Mouse (Mus musculus) olfactory bulb, adult 2 months (tissue): ENCODE measurements around the gene P2ry6. TPM values are rescaled to one million over a fixed set of nuclear protein-coding genes. Genes with fewer than 3 reads are reported as not detected.

Source experiments
- H3K27ac ChIP-seq: fragments of 200-500 bp; 2 replicates; pipeline ENCODE4 v1.5.1; 2012; ENCODE audit warnings: low read depth, low read length; ENCODE audit not compliant: insufficient read depth
- H3K4me1 ChIP-seq: fragments of 200-500 bp; 2 replicates; pipeline ENCODE4 v1.6.1; 2012; ENCODE audit warnings: low read length; ENCODE audit not compliant: control insufficient read depth, insufficient read depth
- H3K4me3 ChIP-seq: fragments of 200-500 bp; 2 replicates; pipeline ENCODE4 v1.5.1; 2012; ENCODE audit warnings: mild to moderate bottlenecking, low read depth, low read length, moderate library complexity; ENCODE audit not compliant: insufficient read depth
- CTCF ChIP-seq: fragments of 200-500 bp; IDR thresholded peaks from 2 replicates; pipeline ENCODE4 v1.5.1; 2012; ENCODE audit warnings: low read depth, mild to moderate bottlenecking, low read length, moderate library complexity; ENCODE audit not compliant: insufficient read depth
- POLR2A ChIP-seq: fragments of 200-500 bp; IDR thresholded peaks from 2 replicates; pipeline ENCODE4 v1.6.1; 2012; ENCODE audit warnings: mild to moderate bottlenecking, low read depth, low read length, moderate library complexity; ENCODE audit not compliant: insufficient read depth
- WGBS: fragments of 180-500 bp; shearing (Covaris S2); methylation state at CpG from one replicate; pipeline ENCODE4 v1.1.7; 2018; 5-methylcytosine and 5-hydroxymethylcytosine counted together
- polyA plus RNA-seq: library from polyadenylated mRNA; stranded (reverse); fragments of >200 nt; gene quantifications from 2 replicates; pipeline ENCODE4 v1.2.4, GENCODE M21; 2012; ENCODE audit warnings: low replicate concordance; ENCODE audit not compliant: missing spikeins, insufficient read depth, insufficient read length

The P2ry6 gene
- polyA plus RNA-seq = not detected in 2 replicates

- H3K27ac ChIP-seq = no peak within 1 kb of the TSS
- TF ChIP-seq CTCF (no peak), POLR2A (no peak)
- WGBS = 7% methylated on average over 36 of the region's 36 CpGs
- H3K4me1 ChIP-seq = peaks cover 8% of the 10 kb centered on the region
- no peak within 1 kb of the TSS for H3K4me3 ChIP-seq
Observed at GRCm38 (mm10) chr7:100974135-100974903, at the start of gene P2ry6. Gene P2ry6, minus strand, starts transcription at chr7:100974649.

GRCm38 (mm10) chr7:101017492-101017891 is 43.0 kb upstream of the P2ry6 start:
- no peak overlapping the region for H3K27ac ChIP-seq

GRCm38 (mm10) chr7:101017021-101017461 is 42.6 kb upstream of the P2ry6 start:
- WGBS = 51% methylated on average over 7 of the region's 7 CpGs

More at GRCm38 (mm10) chr7:101017492-101017891, 43.0 kb upstream of the P2ry6 start:
- WGBS = 22% methylated on average over 6 of the region's 6 CpGs
- Histone ChIP-seq H3K4me3 (no peak overlapping the region), H3K4me1 (peaks cover 15% of the 10 kb centered on the region)
- TF ChIP-seq POLR2A (no peak), CTCF (no peak)

GRCm38 (mm10) chr7:101014985-101015384 is 40.5 kb upstream of the P2ry6 start:
- TF ChIP-seq POLR2A (no peak), CTCF (no peak)
- Histone ChIP-seq H3K27ac (no peak overlapping the region), H3K4me1 (peaks cover 25% of the 10 kb centered on the region), H3K4me3 (no peak overlapping the region)
- WGBS = 84% methylated on average over 1 of the region's 1 CpGs

More at GRCm38 (mm10) chr7:101017021-101017461, 42.6 kb upstream of the P2ry6 start:
- no peak overlapping the region for H3K27ac ChIP-seq
- no peak overlapping the region for H3K4me3 ChIP-seq
- peaks cover 18% of the 10 kb centered on the region for H3K4me1 ChIP-seq
- TF ChIP-seq POLR2A (no peak), CTCF (no peak)

- H3K4me3 ChIP-seq = no peak overlapping the region
- 75% methylated on average over 9 of the region's 9 CpGs for WGBS
- no peak for TF ChIP-seq POLR2A
- no peak for TF ChIP-seq CTCF
- peaks cover 25% of the 10 kb centered on the region for H3K4me1 ChIP-seq
- H3K27ac ChIP-seq = no peak overlapping the region
Observed at GRCm38 (mm10) chr7:101014041-101014440, 39.6 kb upstream of the P2ry6 start.

- no peak for TF ChIP-seq CTCF
- no peak for TF ChIP-seq POLR2A
- 87% methylated on average over 4 of the region's 4 CpGs for WGBS
- peak within 1 kb of the TSS; percentile 40 for H3K4me3 ChIP-seq
Observed at GRCm38 (mm10) chr7:101012541-101012940, 38.1 kb upstream of the P2ry6 start, which contains the start of gene P2ry2. Gene P2ry2, minus strand, starts transcription at chr7:101012866.

GRCm38 (mm10) chr7:101011681-101012367 is 37.4 kb upstream of the P2ry6 start:
- Histone ChIP-seq H3K4me3 (peak overlapping the region; percentile 40), H3K4me1 (peaks cover 15% of the 10 kb centered on the region), H3K27ac (no peak overlapping the region)
- TF ChIP-seq CTCF (no peak), POLR2A (no peak)
- 2% methylated on average over 53 of the region's 53 CpGs for WGBS

More at GRCm38 (mm10) chr7:101012541-101012940, 38.1 kb upstream of the P2ry6 start, which contains the start of gene P2ry2:
- peaks cover 22% of the 10 kb centered on the region for H3K4me1 ChIP-seq
- H3K27ac ChIP-seq = no peak within 1 kb of the TSS

GRCm38 (mm10) chr7:101010741-101011140 is 36.3 kb upstream of the P2ry6 start:
- WGBS = 82% methylated on average over 3 of the region's 3 CpGs

GRCm38 (mm10) chr7:101006201-101006600 is 31.8 kb upstream of the P2ry6 start:
- WGBS = 94% methylated on average over 2 of the region's 2 CpGs
- peaks cover 7% of the 10 kb centered on the region for H3K4me1 ChIP-seq
- H3K4me3 ChIP-seq = no peak overlapping the region
- H3K27ac ChIP-seq = no peak overlapping the region
- TF ChIP-seq POLR2A (no peak), CTCF (no peak)

More at GRCm38 (mm10) chr7:101010741-101011140, 36.3 kb upstream of the P2ry6 start:
- peaks cover 14% of the 10 kb centered on the region for H3K4me1 ChIP-seq
- TF ChIP-seq POLR2A = no peak
- TF ChIP-seq CTCF = no peak
- no peak overlapping the region for H3K4me3 ChIP-seq
- H3K27ac ChIP-seq = no peak overlapping the region
